Mouse (Mus musculus): ENCODE data around the gene Tnrc18. TPM values are rescaled to one million over a fixed set of nuclear protein-coding genes. Genes with fewer than 3 reads are reported as not detected.

Gene Tnrc18
- total and polyA plus RNA-seq, 2 experiments from 2014 or later = 19.9 to 137 TPM

- 28% methylated on average over 6 of the region's 8 CpGs for WGBS
- H3K27me3 ChIP-seq (ENCODE audit: insufficient read depth, low read length) = no peaks in the 10 kb centered on the region
- peaks cover 20% of the 10 kb centered on the region for H3K4me1 ChIP-seq (ENCODE audit: insufficient read depth, low read length)
- no peak overlapping the region for H3K4me3 ChIP-seq (ENCODE audit: low read length)
- no peak overlapping the region for H3K27ac ChIP-seq
- H3K9ac ChIP-seq (replicated peaks; ENCODE audit: low read length) = no peak overlapping the region
- ATAC-seq (no peak), DNase-seq (ENCODE audit: low spot score) (no peak)
- no peak for TF ChIP-seq CTCF (IDR thresholded peaks at IDR 0.05; ENCODE audit: low read depth)
- no peaks in the 10 kb centered on the region for H3K36me3 ChIP-seq (ENCODE audit: insufficient read depth, low read length)
- H3K4me2 ChIP-seq (ENCODE audit: low read depth, low read length) = no peak overlapping the region
- no peaks in the 10 kb centered on the region for H3K9me3 ChIP-seq (ENCODE audit: low read length)
Measured at GRCm38 (mm10) chr5:142800198-142800597, 17.3 kb downstream of the Tnrc18 start.

- ATAC-seq = no peak
- no peaks in the 10 kb centered on the region for H3K27me3 ChIP-seq (ENCODE audit: insufficient read depth, low read length)
- peak overlapping the region; percentile 26; the same call in 1 of the 2 replicates for H3K27ac ChIP-seq
- H3K36me3 ChIP-seq (ENCODE audit: insufficient read depth, low read length) = no peaks in the 10 kb centered on the region
- no peak overlapping the region for H3K4me2 ChIP-seq (ENCODE audit: low read depth, low read length)
- H3K9ac ChIP-seq (replicated peaks; ENCODE audit: low read length) = no peak overlapping the region
- H3K4me1 ChIP-seq (ENCODE audit: insufficient read depth, low read length) = peaks cover 20% of the 10 kb centered on the region
- H3K9me3 ChIP-seq (ENCODE audit: low read length) = no peaks in the 10 kb centered on the region
- no peak for DNase-seq (ENCODE audit: low spot score)
- TF ChIP-seq CTCF (IDR thresholded peaks at IDR 0.05; ENCODE audit: low read depth) = no peak
- 57% methylated on average over 4 of the region's 4 CpGs for WGBS
- no peak overlapping the region for H3K4me3 ChIP-seq (ENCODE audit: low read length)
Measured at GRCm38 (mm10) chr5:142799259-142799658, 18.2 kb downstream of the Tnrc18 start.

- ATAC-seq (no peak), DNase-seq (ENCODE audit: low spot score) (no peak)
- TF ChIP-seq CTCF (IDR thresholded peaks at IDR 0.05; ENCODE audit: low read depth) = no peak
- Histone ChIP-seq H3K9ac (replicated peaks; ENCODE audit: low read length) (no peak overlapping the region), H3K27ac (no peak overlapping the region), H3K27me3 (ENCODE audit: insufficient read depth, low read length) (no peaks in the 10 kb centered on the region), H3K4me3 (ENCODE audit: low read length) (no peak overlapping the region), H3K36me3 (ENCODE audit: insufficient read depth, low read length) (no peaks in the 10 kb centered on the region), H3K9me3 (ENCODE audit: low read length) (no peaks in the 10 kb centered on the region), H3K4me1 (ENCODE audit: insufficient read depth, low read length) (peaks cover 20% of the 10 kb centered on the region), H3K4me2 (ENCODE audit: low read depth, low read length) (no peak overlapping the region)
- WGBS = 63% methylated on average over 12 of the region's 12 CpGs
Measured at GRCm38 (mm10) chr5:142798190-142798589, 19.3 kb downstream of the Tnrc18 start.

GRCm38 (mm10) chr5:142797620-142798019, 19.8 kb downstream of the Tnrc18 start:
- H3K4me3 ChIP-seq (ENCODE audit: low read length) = no peak overlapping the region
- H3K4me2 ChIP-seq (ENCODE audit: low read depth, low read length) = no peak overlapping the region
- H3K4me1 ChIP-seq (ENCODE audit: insufficient read depth, low read length) = peaks cover 20% of the 10 kb centered on the region
- ATAC-seq (no peak), DNase-seq (ENCODE audit: low spot score) (no peak)
- no peak for TF ChIP-seq CTCF (IDR thresholded peaks at IDR 0.05; ENCODE audit: low read depth)
- H3K36me3 ChIP-seq (ENCODE audit: insufficient read depth, low read length) = no peaks in the 10 kb centered on the region
- 0 out of 2 replicates have a peak overlapping the region, but pooled peaks have one; percentile 27 for H3K27ac ChIP-seq
- 54% methylated on average over 13 of the region's 13 CpGs for WGBS
- H3K27me3 ChIP-seq (ENCODE audit: insufficient read depth, low read length) = no peaks in the 10 kb centered on the region
- no peaks in the 10 kb centered on the region for H3K9me3 ChIP-seq (ENCODE audit: low read length)
- no peak overlapping the region for H3K9ac ChIP-seq (replicated peaks; ENCODE audit: low read length)

GRCm38 (mm10) chr5:142796921-142797320, 20.5 kb downstream of the Tnrc18 start:
- no peak overlapping the region for H3K9ac ChIP-seq (replicated peaks; ENCODE audit: low read length)
- DNase-seq (ENCODE audit: low spot score) = no peak
- no peaks in the 10 kb centered on the region for H3K27me3 ChIP-seq (ENCODE audit: insufficient read depth, low read length)
- no peak for ATAC-seq
- no peaks in the 10 kb centered on the region for H3K36me3 ChIP-seq (ENCODE audit: insufficient read depth, low read length)
- H3K4me3 ChIP-seq (ENCODE audit: low read length) = no peak overlapping the region
- no peak overlapping the region for H3K4me2 ChIP-seq (ENCODE audit: low read depth, low read length)
- peaks cover 20% of the 10 kb centered on the region for H3K4me1 ChIP-seq (ENCODE audit: insufficient read depth, low read length)
- 65% methylated on average over 4 of the region's 4 CpGs for WGBS
- TF ChIP-seq CTCF (IDR thresholded peaks at IDR 0.05; ENCODE audit: low read depth) = no peak
- no peak overlapping the region for H3K27ac ChIP-seq
- no peaks in the 10 kb centered on the region for H3K9me3 ChIP-seq (ENCODE audit: low read length)

- no peak overlapping the region for H3K27ac ChIP-seq
Measured at GRCm38 (mm10) chr5:142794582-142794981, 22.9 kb downstream of the Tnrc18 start.

GRCm38 (mm10) chr5:142794161-142794560, 23.3 kb downstream of the Tnrc18 start:
- Histone ChIP-seq H3K4me2 (ENCODE audit: low read depth, low read length) (no peak overlapping the region), H3K4me3 (ENCODE audit: low read length) (no peak overlapping the region), H3K4me1 (ENCODE audit: insufficient read depth, low read length) (peaks cover 6% of the 10 kb centered on the region; the same call in 1 of the 2 replicates), H3K9me3 (ENCODE audit: low read length) (no peaks in the 10 kb centered on the region), H3K27me3 (ENCODE audit: insufficient read depth, low read length) (no peaks in the 10 kb centered on the region), H3K9ac (replicated peaks; ENCODE audit: low read length) (no peak overlapping the region), H3K27ac (no peak overlapping the region), H3K36me3 (ENCODE audit: insufficient read depth, low read length) (peaks cover 7% of the 10 kb centered on the region; the same call in 1 of the 2 replicates)
- ATAC-seq (no peak), DNase-seq (ENCODE audit: low spot score) (no peak)
- 68% methylated on average over 2 of the region's 2 CpGs for WGBS
- no peak for TF ChIP-seq CTCF (IDR thresholded peaks at IDR 0.05; ENCODE audit: low read depth)

More at GRCm38 (mm10) chr5:142794582-142794981, 22.9 kb downstream of the Tnrc18 start:
- TF ChIP-seq CTCF (IDR thresholded peaks at IDR 0.05; ENCODE audit: low read depth) = no peak
- no peak overlapping the region for H3K9ac ChIP-seq (replicated peaks; ENCODE audit: low read length)
- peaks cover 4% of the 10 kb centered on the region; the same call in 1 of the 2 replicates for H3K36me3 ChIP-seq (ENCODE audit: insufficient read depth, low read length)
- no peak overlapping the region for H3K4me2 ChIP-seq (ENCODE audit: low read depth, low read length)
- DNase-seq (ENCODE audit: low spot score) (no peak), ATAC-seq (no peak)
- H3K9me3 ChIP-seq (ENCODE audit: low read length) = no peaks in the 10 kb centered on the region
- WGBS = 73% methylated on average over 13 of the region's 13 CpGs
- H3K4me3 ChIP-seq (ENCODE audit: low read length) = no peak overlapping the region
- peaks cover 7% of the 10 kb centered on the region; the same call in 1 of the 2 replicates for H3K4me1 ChIP-seq (ENCODE audit: insufficient read depth, low read length)
- no peaks in the 10 kb centered on the region for H3K27me3 ChIP-seq (ENCODE audit: insufficient read depth, low read length)

Measured in hindbrain, postnatal 0 days (tissue).